Mouse (Mus musculus) thymus, adult 2 months (tissue): ENCODE results near the gene Syne1. TPM values are rescaled to one million over a fixed set of nuclear protein-coding genes. Genes with fewer than 3 reads are reported as not detected.

Experiments
- DNase-seq: peaks from one replicate; pipeline ENCODE4 v3.0.0; 2021
- H3K27ac ChIP-seq: fragments of 200-500 bp; 2 replicates; pipeline ENCODE4 v1.5.1; 2012; ENCODE audit warnings: low read length, control low read depth; ENCODE audit not compliant: control insufficient read depth, insufficient read depth
- H3K27me3 ChIP-seq: fragments of 200-500 bp; 2 replicates; pipeline ENCODE4 v1.6.1; 2012; ENCODE audit warnings: mild to moderate bottlenecking, low read length, moderate library complexity, mixed read lengths; ENCODE audit not compliant: control insufficient read depth, insufficient read depth
- H3K36me3 ChIP-seq: fragments of 200-500 bp; 2 replicates; pipeline ENCODE4 v1.6.1; 2012; ENCODE audit warnings: mild to moderate bottlenecking, low read length, moderate library complexity; ENCODE audit not compliant: control insufficient read depth, insufficient read depth
- H3K4me1 ChIP-seq: fragments of 200-500 bp; replicated peaks from 2 replicates; pipeline ENCODE4 v1.6.1; 2012; ENCODE audit warnings: low read length; ENCODE audit not compliant: control insufficient read depth, insufficient read depth
- H3K4me3 ChIP-seq: fragments of 200-500 bp; 2 replicates; pipeline ENCODE4 v1.5.1; 2012; ENCODE audit warnings: mild to moderate bottlenecking, low read length, control low read depth, moderate library complexity; ENCODE audit not compliant: control insufficient read depth, insufficient read depth
- CTCF ChIP-seq: fragments of 200-500 bp; IDR thresholded peaks from 2 replicates; pipeline ENCODE4 v1.5.1; 2012; ENCODE audit warnings: mild to moderate bottlenecking, control low read depth, low read length, moderate library complexity, borderline replicate concordance; ENCODE audit not compliant: control insufficient read depth, poor library complexity, insufficient read depth; ENCODE audit errors: extremely low read depth
- POLR2A ChIP-seq: fragments of 200-500 bp; IDR thresholded peaks from 2 replicates; pipeline ENCODE4 v1.6.1; 2012; ENCODE audit warnings: mild to moderate bottlenecking, low read length, control low read depth, moderate library complexity; ENCODE audit not compliant: control insufficient read depth, poor library complexity, insufficient read depth; ENCODE audit errors: extremely low read depth
- WGBS: fragments of 180-500 bp; shearing (Covaris S2); methylation state at CpG from one replicate; pipeline ENCODE4 v1.1.7; 2018; 5-methylcytosine and 5-hydroxymethylcytosine counted together
- polyA plus RNA-seq: library from polyadenylated mRNA; depleted of rRNA; stranded (reverse); fragments of >200 nt; gene quantifications from 2 replicates; pipeline ENCODE4 v1.2.3, GENCODE M21; 2012

Syne1 gene
- polyA plus RNA-seq, 1 experiment, result 33.5 TPM

DNA sequence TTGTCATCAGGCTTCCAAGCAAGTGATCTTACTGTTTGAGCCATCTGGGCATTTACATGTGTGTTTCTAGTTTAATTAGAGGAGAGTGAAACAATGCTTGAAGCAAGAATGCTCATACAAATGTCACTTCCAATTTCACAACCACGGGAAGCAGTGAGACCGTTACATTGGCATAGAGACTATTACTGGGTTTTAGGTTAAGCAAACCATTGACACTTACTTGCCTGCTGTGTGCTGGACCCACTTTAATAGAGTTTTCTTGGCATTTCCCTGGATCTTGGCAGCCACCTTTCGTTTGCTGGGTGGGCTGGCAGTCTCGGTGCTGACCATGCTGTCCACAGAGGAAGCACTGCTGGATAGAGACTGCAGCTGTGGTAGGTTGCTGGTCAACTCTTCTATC lies 127.3 kb downstream of the Syne1 start:
- TF ChIP-seq POLR2A (no peak), CTCF (no peak)
- H3K4me1 ChIP-seq, result no peaks in the 10 kb centered on the region; the same call in 1 of the 2 replicates
- H3K4me3 ChIP-seq, result no peak overlapping the region
- WGBS, result 93% methylated on average over 4 of the region's 4 CpGs
- H3K27me3 ChIP-seq, result no peaks in the 10 kb centered on the region
- H3K36me3 ChIP-seq, result no peaks in the 10 kb centered on the region
- H3K27ac ChIP-seq, result no peak overlapping the region
- DNase-seq, result no peak

DNA sequence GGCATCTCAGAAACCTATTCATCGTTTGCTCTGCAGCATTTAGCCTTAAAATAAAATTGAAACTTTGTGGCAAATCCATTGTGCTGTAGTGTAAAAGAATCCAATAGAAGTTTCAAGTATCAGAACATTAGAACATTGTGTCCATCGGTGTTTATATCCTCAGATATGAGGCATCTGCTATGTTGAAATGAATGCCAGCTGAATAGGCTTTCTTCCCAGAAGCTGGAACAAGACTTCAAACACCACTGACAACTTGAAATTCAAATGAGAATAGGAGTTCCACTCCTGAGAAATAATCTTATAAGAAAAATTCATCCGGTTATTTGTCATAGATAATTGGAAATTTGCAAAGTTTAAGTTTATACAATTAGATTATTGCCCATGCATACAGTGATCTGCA lies 135.6 kb downstream of the Syne1 start:
- no peaks in the 10 kb centered on the region; the same call in 1 of the 2 replicates for H3K4me1 ChIP-seq
- H3K4me3 ChIP-seq, result no peak overlapping the region
- H3K27me3 ChIP-seq, result no peaks in the 10 kb centered on the region
- no peak for DNase-seq
- H3K36me3 ChIP-seq, result no peaks in the 10 kb centered on the region
- H3K27ac ChIP-seq, result no peak overlapping the region
- 92% methylated on average over 3 of the region's 3 CpGs for WGBS
- no peak for TF ChIP-seq CTCF
- no peak for TF ChIP-seq POLR2A

DNA sequence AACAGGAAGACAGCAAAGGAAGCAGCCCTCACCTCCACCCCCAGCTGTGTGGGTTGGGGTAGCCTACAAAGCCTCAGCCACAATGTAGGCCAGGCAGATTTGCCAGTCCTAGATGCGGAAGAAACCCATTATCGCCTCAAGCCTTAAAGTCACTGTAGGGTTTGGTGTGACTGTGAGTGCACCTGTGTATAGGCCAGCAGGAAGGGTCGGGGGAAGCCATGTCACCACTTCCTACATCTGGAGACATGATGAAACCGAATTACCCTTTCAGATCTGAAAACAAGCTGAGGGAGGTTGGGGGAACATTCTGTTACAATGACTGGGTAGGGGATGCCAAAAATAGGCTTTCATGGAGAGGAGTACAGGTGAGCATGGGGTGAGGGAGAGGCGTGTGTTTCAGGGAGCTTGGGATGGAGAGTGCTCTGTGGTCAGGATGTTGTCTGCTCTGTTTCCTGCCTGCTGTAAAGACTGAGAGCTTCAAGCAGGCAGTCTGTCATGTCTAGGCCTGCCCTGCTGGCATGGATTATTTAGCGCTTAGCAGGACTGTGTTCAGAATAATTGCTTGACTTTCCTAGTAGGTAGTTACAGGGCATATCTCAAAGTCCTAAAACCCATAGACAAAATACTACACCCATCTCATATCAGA lies 167.0 kb downstream of the Syne1 start:
- H3K36me3 ChIP-seq, result no peaks in the 10 kb centered on the region
- H3K27ac ChIP-seq, result peak overlapping the region; percentile 87

GRCm38 (mm10) chr10:5381536-5381935 lies 169.7 kb downstream of the Syne1 start:
- WGBS, result 96% methylated on average over 4 of the region's 4 CpGs
- TF ChIP-seq CTCF, result no peak
- no peak for TF ChIP-seq POLR2A
- H3K36me3 ChIP-seq, result no peaks in the 10 kb centered on the region
- no peak overlapping the region for H3K4me3 ChIP-seq
- DNase-seq, result no peak
- H3K27me3 ChIP-seq, result no peaks in the 10 kb centered on the region
- H3K4me1 ChIP-seq, result peaks cover 7% of the 10 kb centered on the region
- H3K27ac ChIP-seq, result no peak overlapping the region

More for the DNA sequence above, 167.0 kb downstream of the Syne1 start:
- 9% methylated on average over 6 of the region's 6 CpGs for WGBS
- DNase-seq, result peak; percentile 83
- H3K27me3 ChIP-seq, result no peaks in the 10 kb centered on the region
- TF ChIP-seq CTCF (no peak), POLR2A (0 out of 2 replicates have a peak, but pooled peaks have one; percentile 17)
- no peak overlapping the region for H3K4me3 ChIP-seq
- peaks cover 7% of the 10 kb centered on the region for H3K4me1 ChIP-seq

DNA sequence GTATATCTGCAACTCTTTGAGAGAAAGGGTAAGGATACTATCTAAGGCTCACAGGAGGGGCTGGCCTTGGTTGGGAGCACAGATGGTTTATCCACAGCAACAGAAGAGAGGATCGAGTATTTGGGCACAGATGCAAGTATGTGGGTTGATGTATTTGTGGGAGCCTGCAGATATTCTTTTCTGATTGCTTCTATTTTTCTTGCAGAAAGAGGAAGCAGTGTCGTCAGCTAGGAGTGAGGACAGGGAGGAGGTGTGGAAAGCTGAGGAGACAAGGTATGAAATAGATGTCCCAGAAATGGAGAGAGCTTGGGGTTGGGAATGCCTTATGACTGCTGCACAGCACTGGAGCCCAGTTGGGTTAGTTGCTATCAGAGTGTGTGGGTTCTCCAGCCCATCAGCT lies 172.3 kb downstream of the Syne1 start:
- Histone ChIP-seq H3K36me3 (no peaks in the 10 kb centered on the region), H3K4me1 (peaks cover 2% of the 10 kb centered on the region), H3K27me3 (no peaks in the 10 kb centered on the region), H3K4me3 (no peak overlapping the region), H3K27ac (no peak overlapping the region)
- TF ChIP-seq CTCF (no peak), POLR2A (no peak)
- 41% methylated on average over 2 of the region's 2 CpGs for WGBS
- DNase-seq, result no peak

GRCm38 (mm10) chr10:5369599-5369998 lies 181.7 kb downstream of the Syne1 start:
- no peaks in the 10 kb centered on the region for H3K4me1 ChIP-seq
- H3K27me3 ChIP-seq, result no peaks in the 10 kb centered on the region
- no peak for DNase-seq
- TF ChIP-seq CTCF, result no peak
- no peak for TF ChIP-seq POLR2A
- WGBS, result 91% methylated on average over 4 of the region's 4 CpGs
- H3K27ac ChIP-seq, result no peak overlapping the region
- no peaks in the 10 kb centered on the region for H3K36me3 ChIP-seq
- H3K4me3 ChIP-seq, result no peak overlapping the region
